Mouse (Mus musculus): ENCODE data around the gene Ifnab. TPM values are rescaled to one million over a fixed set of nuclear protein-coding genes. Genes with fewer than 3 reads are reported as not detected.

The Ifnab gene
- polyA plus RNA-seq, 1 experiment from 2014 or later, result not detected

DNA sequence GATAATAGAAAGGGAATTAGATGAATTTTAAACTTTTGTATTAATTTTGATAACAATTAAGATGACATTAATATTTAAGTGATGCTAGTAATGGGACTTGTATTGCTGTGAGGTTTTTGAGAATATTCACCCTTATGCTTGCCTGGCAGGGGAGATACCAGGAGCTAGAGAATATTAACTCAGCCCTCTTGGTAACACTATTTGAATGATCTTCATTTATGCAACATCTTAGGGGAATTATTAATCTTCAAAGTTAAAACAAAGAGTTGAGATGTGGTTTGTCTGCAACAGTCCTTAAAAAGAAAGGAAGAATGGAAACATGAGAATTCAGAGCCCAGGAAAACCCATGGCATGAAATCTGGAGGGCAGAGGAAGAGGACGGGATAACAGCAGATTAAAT is 8.1 kb upstream of the Ifnab start:
- no peak overlapping the region for H3K4me3 ChIP-seq (replicated peaks; ENCODE audit: low read depth, low read length)
- H3K9me3 ChIP-seq (replicated peaks; ENCODE audit: low read length), result no peaks in the 10 kb centered on the region
- no peak overlapping the region for H3K9ac ChIP-seq (ENCODE audit: low read depth, low read length)
- no peak overlapping the region for H3K4me2 ChIP-seq (ENCODE audit: low read length)
- 80% methylated on average over 1 of the region's 1 CpGs for WGBS
- ATAC-seq (replicated peaks; ENCODE audit: low FRiP score, low read depth) (no peak), DNase-seq (ENCODE audit: low spot score) (no peak)
- H3K4me1 ChIP-seq (replicated peaks; ENCODE audit: insufficient read depth, low read length), result no peaks in the 10 kb centered on the region
- H3K27me3 ChIP-seq (ENCODE audit: insufficient read depth, low read length), result no peaks in the 10 kb centered on the region
- no peak for TF ChIP-seq CTCF (IDR thresholded peaks at IDR 0.05; ENCODE audit: low read depth)
- H3K36me3 ChIP-seq (ENCODE audit: insufficient read depth, low read length), result no peaks in the 10 kb centered on the region
- H3K27ac ChIP-seq, result no peak overlapping the region

- no peaks in the 10 kb centered on the region for H3K36me3 ChIP-seq (ENCODE audit: insufficient read depth, low read length)
- no peak overlapping the region for H3K9ac ChIP-seq (ENCODE audit: low read depth, low read length)
- H3K4me3 ChIP-seq (replicated peaks; ENCODE audit: low read depth, low read length), result no peak overlapping the region
- ATAC-seq (replicated peaks; ENCODE audit: low FRiP score, low read depth), result no peak
- H3K9me3 ChIP-seq (replicated peaks; ENCODE audit: low read length), result no peaks in the 10 kb centered on the region
- no peak for DNase-seq (ENCODE audit: low spot score)
- no peak overlapping the region for H3K4me2 ChIP-seq (ENCODE audit: low read length)
- H3K27ac ChIP-seq, result no peak overlapping the region
- H3K27me3 ChIP-seq (ENCODE audit: insufficient read depth, low read length), result no peaks in the 10 kb centered on the region
- H3K4me1 ChIP-seq (replicated peaks; ENCODE audit: insufficient read depth, low read length), result no peaks in the 10 kb centered on the region
- no peak for TF ChIP-seq CTCF (IDR thresholded peaks at IDR 0.05; ENCODE audit: low read depth)
- 78% methylated on average over 5 of the region's 5 CpGs for WGBS
Observed at GRCm38 (mm10) chr4:88698781-88699180, 7.6 kb upstream of the Ifnab start.

GRCm38 (mm10) chr4:88697753-88698152 is 6.6 kb upstream of the Ifnab start:
- no peak for TF ChIP-seq CTCF (IDR thresholded peaks at IDR 0.05; ENCODE audit: low read depth)
- Histone ChIP-seq H3K4me2 (ENCODE audit: low read length) (no peak overlapping the region), H3K27me3 (ENCODE audit: insufficient read depth, low read length) (no peaks in the 10 kb centered on the region), H3K36me3 (ENCODE audit: insufficient read depth, low read length) (no peaks in the 10 kb centered on the region), H3K9ac (ENCODE audit: low read depth, low read length) (no peak overlapping the region), H3K4me1 (replicated peaks; ENCODE audit: insufficient read depth, low read length) (no peaks in the 10 kb centered on the region), H3K27ac (no peak overlapping the region), H3K9me3 (replicated peaks; ENCODE audit: low read length) (no peaks in the 10 kb centered on the region), H3K4me3 (replicated peaks; ENCODE audit: low read depth, low read length) (no peak overlapping the region)
- DNase-seq (ENCODE audit: low spot score) (no peak), ATAC-seq (replicated peaks; ENCODE audit: low FRiP score, low read depth) (0 out of 2 replicates have a peak, but pooled peaks have one; percentile 72)
- WGBS, result 79% methylated on average over 4 of the region's 4 CpGs

GRCm38 (mm10) chr4:88697108-88697507 is 5.9 kb upstream of the Ifnab start:
- Histone ChIP-seq H3K36me3 (ENCODE audit: insufficient read depth, low read length) (no peaks in the 10 kb centered on the region), H3K9me3 (replicated peaks; ENCODE audit: low read length) (no peaks in the 10 kb centered on the region), H3K27ac (no peak overlapping the region), H3K4me2 (ENCODE audit: low read length) (no peak overlapping the region), H3K4me1 (replicated peaks; ENCODE audit: insufficient read depth, low read length) (no peaks in the 10 kb centered on the region), H3K9ac (ENCODE audit: low read depth, low read length) (no peak overlapping the region), H3K27me3 (ENCODE audit: insufficient read depth, low read length) (no peaks in the 10 kb centered on the region), H3K4me3 (replicated peaks; ENCODE audit: low read depth, low read length) (no peak overlapping the region)
- no peak for ATAC-seq (replicated peaks; ENCODE audit: low FRiP score, low read depth)
- no peak for TF ChIP-seq CTCF (IDR thresholded peaks at IDR 0.05; ENCODE audit: low read depth)
- whole genome bisulfite sequencing, result 56% methylated on average over 6 of the region's 6 CpGs
- no peak for DNase-seq (ENCODE audit: low spot score)

GRCm38 (mm10) chr4:88696237-88696884 is 5.2 kb upstream of the Ifnab start:
- Histone ChIP-seq H3K27ac (no peak overlapping the region), H3K27me3 (ENCODE audit: insufficient read depth, low read length) (no peaks in the 10 kb centered on the region), H3K4me1 (replicated peaks; ENCODE audit: insufficient read depth, low read length) (no peaks in the 10 kb centered on the region), H3K4me2 (ENCODE audit: low read length) (no peak overlapping the region), H3K9ac (ENCODE audit: low read depth, low read length) (no peak overlapping the region), H3K9me3 (replicated peaks; ENCODE audit: low read length) (no peaks in the 10 kb centered on the region), H3K36me3 (ENCODE audit: insufficient read depth, low read length) (no peaks in the 10 kb centered on the region), H3K4me3 (replicated peaks; ENCODE audit: low read depth, low read length) (no peak overlapping the region)
- 24% methylated on average over 3 of the region's 3 CpGs for WGBS
- TF ChIP-seq CTCF (IDR thresholded peaks at IDR 0.05; ENCODE audit: low read depth), result peak; percentile 98
- DNase-seq (ENCODE audit: low spot score) (peak; percentile 89), ATAC-seq (replicated peaks; ENCODE audit: low FRiP score, low read depth) (peak; percentile 91)

DNA sequence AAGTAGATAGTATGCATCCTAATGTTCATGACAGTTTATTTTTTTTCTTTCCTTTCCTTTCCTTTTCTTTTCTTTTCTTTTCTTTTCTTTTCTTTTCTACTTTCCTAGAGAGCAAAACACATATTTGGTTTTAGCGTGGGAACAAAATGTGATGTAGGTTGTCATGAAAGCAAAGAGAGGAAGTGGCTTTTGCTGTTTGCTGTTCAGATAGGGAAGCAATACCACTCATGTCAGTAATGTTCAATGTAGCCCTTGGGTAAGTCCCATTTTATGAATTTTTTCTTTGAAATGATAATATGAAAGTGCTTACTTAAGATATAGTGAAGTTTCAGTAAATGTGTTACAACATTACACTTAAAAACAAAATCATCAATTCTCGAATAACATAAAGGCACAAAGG is 2.2 kb upstream of the Ifnab start:
- no peak overlapping the region for H3K4me3 ChIP-seq (replicated peaks; ENCODE audit: low read depth, low read length)
- no peaks in the 10 kb centered on the region for H3K36me3 ChIP-seq (ENCODE audit: insufficient read depth, low read length)
- TF ChIP-seq CTCF (IDR thresholded peaks at IDR 0.05; ENCODE audit: low read depth), result no peak
- H3K4me2 ChIP-seq (ENCODE audit: low read length), result no peak overlapping the region
- H3K9me3 ChIP-seq (replicated peaks; ENCODE audit: low read length), result no peaks in the 10 kb centered on the region
- DNase-seq (ENCODE audit: low spot score) (no peak), ATAC-seq (replicated peaks; ENCODE audit: low FRiP score, low read depth) (no peak)
- H3K9ac ChIP-seq (ENCODE audit: low read depth, low read length), result no peak overlapping the region
- H3K27ac ChIP-seq, result no peak overlapping the region
- H3K27me3 ChIP-seq (ENCODE audit: insufficient read depth, low read length), result no peaks in the 10 kb centered on the region
- no peaks in the 10 kb centered on the region for H3K4me1 ChIP-seq (replicated peaks; ENCODE audit: insufficient read depth, low read length)
- WGBS, result 83% methylated on average over 2 of the region's 2 CpGs

DNA sequence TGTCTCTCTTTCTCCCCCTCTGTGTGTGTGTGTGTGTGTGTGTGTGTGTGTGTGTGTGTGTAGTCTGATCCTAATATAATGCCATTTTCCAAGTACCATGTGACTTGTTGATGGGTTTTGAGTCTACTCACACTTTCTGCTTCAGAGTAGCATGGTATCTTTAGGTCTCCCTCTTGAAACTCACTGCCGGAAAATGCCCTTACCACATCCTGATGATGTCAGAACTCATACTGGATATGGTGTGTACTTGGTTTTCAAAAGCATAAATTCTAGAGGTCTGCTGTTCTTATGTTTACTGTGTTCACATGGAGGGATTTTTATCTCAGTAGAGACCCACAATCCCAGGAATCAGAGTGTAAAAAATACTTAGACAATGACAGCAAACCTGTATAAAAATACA is 1.4 kb upstream of the Ifnab start:
- WGBS, result 93% methylated on average over 1 of the region's 1 CpGs

More for the DNA sequence above, 1.4 kb upstream of the Ifnab start:
- Histone ChIP-seq H3K4me2 (ENCODE audit: low read length) (no peak overlapping the region), H3K27me3 (ENCODE audit: insufficient read depth, low read length) (no peaks in the 10 kb centered on the region), H3K36me3 (ENCODE audit: insufficient read depth, low read length) (no peaks in the 10 kb centered on the region), H3K9ac (ENCODE audit: low read depth, low read length) (no peak overlapping the region), H3K4me1 (replicated peaks; ENCODE audit: insufficient read depth, low read length) (no peaks in the 10 kb centered on the region), H3K4me3 (replicated peaks; ENCODE audit: low read depth, low read length) (no peak overlapping the region), H3K9me3 (replicated peaks; ENCODE audit: low read length) (no peaks in the 10 kb centered on the region), H3K27ac (no peak overlapping the region)
- DNase-seq (ENCODE audit: low spot score) (no peak), ATAC-seq (replicated peaks; ENCODE audit: low FRiP score, low read depth) (no peak)
- no peak for TF ChIP-seq CTCF (IDR thresholded peaks at IDR 0.05; ENCODE audit: low read depth)
